Mouse (Mus musculus) left cerebral cortex, adult 8-10 months (tissue): ENCODE measurements around the gene Gng4. TPM values are rescaled to one million over a fixed set of nuclear protein-coding genes. Genes with fewer than 3 reads are reported as not detected.
"Not testable (repeated sequence)": the region's sequence is repeated elsewhere in the genome, so short reads cannot be mapped to it uniquely, and the experiment has no call there.

Experiments used
- DNase-seq, 2 experiments: peaks; one replicate each; pipeline ENCODE4 v3.0.0; 2022; ENCODE audit warnings: low spot score in 2 of 2
- total RNA-seq, 4 experiments: library from RNA; stranded (reverse); gene quantifications; 2 replicates each; pipeline ENCODE4 v1.2.4; 2022

Gene Gng4
- total RNA-seq: 10 to 100 TPM; 36.5 to 53.6 (median 42.8) TPM

- peak; percentile 66 to 70 for DNase-seq
Measured at GRCm38 (mm10) chr13:13783894-13784419, at the start of gene Gng4. TSS of gene Gng4 (plus strand) at chr13:13784059.

- DNase-seq: no peak
Measured at GRCm38 (mm10) chr13:13739232-13739631, 44.6 kb upstream of the Gng4 start.

GRCm38 (mm10) chr13:13745911-13746310 lies 37.9 kb upstream of the Gng4 start:
- DNase-seq: no peak

- no peak for DNase-seq
Measured at GRCm38 (mm10) chr13:13775778-13776494, 7.9 kb upstream of the Gng4 start.

DNA sequence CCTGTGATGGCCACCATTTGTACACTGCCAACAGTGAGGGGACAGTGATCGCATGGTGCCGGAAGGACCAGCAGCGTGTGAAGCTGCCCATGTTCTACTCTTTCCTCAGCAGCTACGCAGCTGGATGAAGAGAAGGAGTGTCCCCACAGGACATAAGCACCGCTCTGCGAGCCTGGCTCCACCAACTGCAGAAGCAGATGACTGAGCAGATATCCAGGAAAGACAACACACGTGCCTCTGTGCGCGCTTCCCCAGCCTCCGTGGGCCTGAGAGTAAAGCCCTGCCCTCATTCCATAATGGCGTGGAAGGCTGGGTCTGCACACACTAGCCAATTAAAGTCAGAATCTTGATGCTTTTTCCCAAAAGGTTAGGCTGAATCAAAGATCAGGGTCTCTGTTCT lies 6.8 kb upstream of the Gng4 start:
- DNase-seq: no peak

DNA sequence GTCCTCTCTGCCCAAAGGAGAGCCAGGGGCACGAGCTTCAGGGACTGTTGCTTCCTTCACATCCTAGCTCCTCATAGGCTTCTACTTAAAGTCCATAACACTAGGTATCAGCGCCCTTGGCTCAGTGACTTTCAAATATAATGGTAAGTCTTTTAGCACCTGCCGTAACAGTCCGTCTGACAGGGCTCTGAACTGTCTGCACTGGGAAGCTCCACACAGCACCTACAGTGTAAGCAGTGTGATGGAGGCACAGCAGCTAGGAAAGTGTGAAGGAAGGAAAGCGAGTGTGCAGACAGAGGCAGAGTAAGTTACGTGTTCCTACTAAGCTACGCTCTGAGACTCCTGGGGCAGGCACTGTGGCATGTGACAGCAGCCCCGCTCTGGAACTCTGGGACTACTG lies 6.2 kb upstream of the Gng4 start:
- no peak for DNase-seq

- DNase-seq: no peak
Measured at GRCm38 (mm10) chr13:13778837-13779458, 4.9 kb upstream of the Gng4 start.

DNA sequence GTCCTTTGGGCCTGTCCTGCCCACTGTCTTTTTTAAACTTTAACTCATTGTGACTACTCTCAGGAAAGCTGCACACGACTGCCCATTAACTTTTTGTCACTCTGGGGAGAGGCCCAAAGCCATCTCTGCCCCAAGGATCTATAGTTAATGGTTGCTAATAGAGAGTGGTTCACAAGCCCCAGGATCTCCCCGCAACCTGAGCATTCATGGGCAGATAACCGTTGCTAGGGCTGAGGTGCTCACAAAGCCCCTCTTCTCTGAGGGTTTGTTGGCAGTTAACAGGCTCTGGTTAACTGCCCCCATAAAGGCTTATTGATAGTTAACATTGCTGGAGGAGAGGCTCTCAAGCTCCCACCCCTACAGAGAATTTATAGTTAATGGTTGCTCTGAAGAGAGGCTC lies 3.6 kb upstream of the Gng4 start:
- DNase-seq: no peak

DNA sequence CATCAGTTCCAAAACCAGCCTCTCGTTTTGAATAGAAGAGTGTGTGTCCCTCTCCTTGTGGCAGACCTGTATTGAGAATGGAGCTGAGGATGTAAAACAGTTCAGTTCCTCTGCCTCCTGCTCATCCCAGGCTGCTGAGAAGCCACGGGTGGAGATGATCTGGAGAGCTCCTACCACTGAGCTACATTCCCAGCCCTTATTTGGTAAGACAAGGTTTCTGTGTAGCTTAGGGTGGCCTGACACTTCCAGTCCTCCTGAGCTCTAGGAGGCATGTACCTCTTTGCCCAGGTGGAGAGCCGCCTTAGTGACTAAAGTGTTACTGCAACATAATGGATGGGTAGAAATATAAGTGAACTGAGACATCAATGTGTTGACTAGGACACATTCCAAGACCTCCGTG lies 2.8 kb upstream of the Gng4 start:
- no peak for DNase-seq

DNA sequence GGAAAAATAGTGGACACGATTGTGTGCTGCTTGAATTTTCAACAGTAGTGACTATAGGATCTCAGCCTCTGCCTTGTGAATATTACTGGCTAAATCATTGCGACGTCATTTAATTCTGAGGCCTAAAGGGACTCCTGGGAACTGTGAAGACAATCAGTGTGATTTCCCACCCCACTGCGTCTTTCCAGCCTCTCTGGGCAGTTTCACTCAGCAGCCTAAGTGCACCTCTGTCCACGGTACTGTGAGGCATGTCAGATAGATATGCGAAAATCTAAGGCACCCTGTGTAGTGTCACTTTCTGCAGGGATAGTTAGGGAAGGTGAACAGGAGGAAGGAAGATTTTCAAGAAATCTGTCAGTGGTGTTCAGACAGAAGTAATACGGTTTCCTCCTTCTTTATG lies 563 bp upstream of the Gng4 start:
- no peak for DNase-seq

GRCm38 (mm10) chr13:13784420-13784936 lies 619 bp downstream of the Gng4 start:
- no peak for DNase-seq

- DNase-seq: no peak
Measured at GRCm38 (mm10) chr13:13784981-13785783, 1.3 kb downstream of the Gng4 start.

GRCm38 (mm10) chr13:13786971-13787370 lies 3.1 kb downstream of the Gng4 start:
- DNase-seq: no peak

- no peak for DNase-seq
Measured at GRCm38 (mm10) chr13:13788070-13788469, 4.2 kb downstream of the Gng4 start.

- peak in 1 of 2 experiments; percentile 76 for DNase-seq
Measured at GRCm38 (mm10) chr13:13791981-13792380, 8.1 kb downstream of the Gng4 start.

- DNase-seq: no peak
Measured at GRCm38 (mm10) chr13:13795166-13795832, 11.4 kb downstream of the Gng4 start.

- no peak for DNase-seq
Measured at GRCm38 (mm10) chr13:13796082-13796481, 12.2 kb downstream of the Gng4 start.

- DNase-seq: not testable (repeated sequence)
Measured at GRCm38 (mm10) chr13:13797816-13798215, 14.0 kb downstream of the Gng4 start.

GRCm38 (mm10) chr13:13798775-13799174 lies 14.9 kb downstream of the Gng4 start:
- DNase-seq: no peak

DNA sequence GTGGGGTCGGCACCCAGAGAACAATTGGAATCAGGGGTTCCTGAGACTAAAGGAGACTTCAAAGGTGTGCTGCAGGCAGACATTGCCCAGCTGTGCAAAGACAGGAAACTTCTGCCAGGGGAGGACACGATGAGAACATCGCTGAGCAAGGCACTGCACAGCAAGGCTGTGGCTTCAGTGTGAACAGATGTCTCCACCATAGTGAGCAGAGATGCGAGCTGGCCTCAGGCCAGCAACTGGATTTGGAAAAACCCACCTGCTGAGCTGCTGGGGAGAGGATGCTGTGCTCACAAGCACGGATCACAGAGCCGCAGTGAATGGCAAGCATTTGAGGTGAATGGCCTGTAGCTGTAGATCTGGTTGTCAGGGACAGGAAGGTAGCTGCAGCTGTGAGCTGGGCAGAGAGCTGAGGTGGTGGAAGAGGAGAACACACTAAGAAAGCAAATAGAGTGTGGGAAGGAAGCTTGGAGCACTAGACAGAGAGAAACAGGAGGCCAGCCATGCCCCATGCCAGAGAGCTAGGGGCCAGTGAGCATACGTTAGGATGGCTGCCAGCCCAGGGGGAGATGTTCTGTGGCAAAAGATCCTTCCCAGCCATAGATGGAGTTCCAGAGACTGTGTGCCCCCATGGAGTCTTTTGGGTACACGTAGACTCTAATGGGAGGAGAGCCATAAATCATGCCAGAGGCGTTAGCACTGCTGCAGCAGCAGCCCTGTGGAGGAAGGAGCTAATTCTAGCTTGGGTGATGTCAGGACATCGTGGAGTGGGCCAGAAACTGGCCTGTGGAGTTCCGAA lies 24.7 kb downstream of the Gng4 start:
- no peak for DNase-seq
